Mouse (Mus musculus): ENCODE data around the gene Tcl1b4.
"Not testable (repeated sequence)": the region's sequence is repeated elsewhere in the genome, so short reads cannot be mapped to it uniquely, and the experiment has no call there.

Gene Tcl1b4

DNA sequence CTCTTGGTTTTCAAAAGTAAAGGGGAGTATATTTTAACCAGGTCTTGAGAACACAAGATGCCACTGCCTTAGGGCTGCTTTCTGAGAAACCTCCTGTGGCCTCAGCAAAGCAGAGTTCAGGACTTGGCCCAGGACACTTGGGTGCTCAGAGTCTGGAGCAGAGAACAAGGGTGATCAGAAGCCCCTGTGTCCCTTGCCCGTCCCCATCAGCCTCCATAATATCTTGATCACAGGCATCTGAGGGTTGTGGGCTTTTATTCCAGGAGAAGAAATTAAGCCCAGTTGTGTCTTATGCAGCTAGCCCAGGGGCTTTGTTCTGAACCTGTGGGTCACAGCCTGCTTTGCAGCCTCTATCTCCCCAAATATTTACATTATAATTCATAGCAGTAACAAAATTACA lies at the start of gene Tcl1b4:
Tcl1b4 (plus strand) TSS at position 301 of the 400 bp plus-strand sequence.
- DNase-seq (ENCODE audit: low spot score in 2 of 2), result not testable (repeated sequence)

DNA sequence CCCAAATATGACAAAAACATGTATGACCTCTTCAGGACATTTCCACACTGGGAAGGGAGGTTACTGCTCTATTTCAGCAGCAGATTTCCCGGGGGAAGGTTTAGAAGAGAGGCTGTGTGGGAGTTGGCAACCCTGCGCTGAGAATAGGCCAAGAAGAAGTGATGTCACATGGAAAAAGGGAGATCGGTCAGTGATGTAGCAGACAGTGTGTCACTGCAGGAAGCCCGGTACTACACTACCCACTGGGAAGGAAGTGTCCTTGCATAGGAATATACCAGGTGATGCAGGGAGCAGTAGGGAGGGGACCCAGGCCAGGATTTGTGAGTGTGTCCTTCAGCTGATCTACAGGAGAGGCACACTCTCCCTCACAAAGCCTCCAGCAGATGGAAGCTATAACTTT lies 46.5 kb upstream of the Tcl1b4 start:
- not testable (repeated sequence) for DNase-seq (ENCODE audit: low spot score in 2 of 2)

DNA sequence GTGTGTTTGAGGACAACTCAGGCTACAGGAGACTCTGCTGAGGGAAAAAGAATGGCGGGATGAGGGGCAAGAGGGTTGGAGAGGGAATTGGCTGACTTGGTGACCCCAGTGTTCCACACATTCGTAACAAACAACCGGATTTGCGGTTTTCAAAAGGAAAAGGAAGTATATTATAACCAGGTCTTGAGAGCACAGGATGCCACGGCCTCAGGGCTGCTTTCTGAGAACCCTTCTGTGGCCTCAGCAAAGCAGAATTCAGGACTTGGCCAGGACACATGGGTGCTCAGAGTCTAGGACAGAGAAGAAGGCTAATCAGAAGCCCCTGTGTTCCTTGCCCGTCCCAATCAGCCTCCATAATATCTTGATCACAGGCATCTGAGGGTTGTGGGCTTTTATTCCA lies 42.9 kb upstream of the Tcl1b4 start:
- no peak for DNase-seq (ENCODE audit: low spot score in 2 of 2)

DNA sequence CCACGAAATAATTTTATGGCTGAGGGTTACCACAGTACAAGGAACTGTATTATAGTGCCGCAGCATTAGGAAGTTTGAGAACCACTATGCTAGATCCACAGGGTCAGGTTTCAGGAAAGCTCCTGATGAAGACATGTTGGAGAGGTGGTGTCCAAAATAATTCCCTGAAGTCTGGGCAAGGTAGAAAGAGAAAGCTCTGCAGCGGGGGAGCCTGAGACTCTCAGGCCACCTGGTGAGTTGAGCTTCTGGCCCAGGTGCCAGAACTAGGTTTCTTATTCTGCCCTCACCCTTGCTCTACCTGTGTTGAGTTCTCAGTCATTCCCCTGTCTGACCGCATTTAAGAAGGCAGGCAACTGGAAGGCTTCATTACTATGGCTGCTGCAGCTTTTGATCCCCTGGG lies 42.4 kb upstream of the Tcl1b4 start, which contains the start of gene Tcl1b1:
Tcl1b1 (plus strand) TSS at position 301 of the 400 bp plus-strand sequence.
- DNase-seq (ENCODE audit: low spot score in 2 of 2), result no peak

DNA sequence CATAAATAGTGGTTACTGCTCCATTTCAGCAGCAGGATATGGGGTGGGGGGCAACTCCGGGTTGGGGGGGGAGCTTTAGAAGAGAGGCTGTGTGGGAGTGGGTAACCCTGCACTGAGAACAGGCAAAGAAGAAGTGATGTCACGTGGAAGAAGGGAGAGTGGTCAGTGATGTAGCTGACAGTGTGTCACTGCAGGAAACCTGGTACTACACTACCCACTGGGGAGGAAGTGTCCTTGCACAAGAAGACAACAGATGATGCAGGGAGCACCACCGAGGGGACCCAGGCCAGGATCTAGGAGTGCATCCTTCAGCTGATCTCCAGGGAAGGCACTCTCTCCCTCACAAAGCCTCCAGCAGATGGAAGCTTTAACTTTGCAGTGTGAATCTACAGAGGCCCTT lies 35.0 kb upstream of the Tcl1b4 start:
- DNase-seq (ENCODE audit: low spot score in 2 of 2), result no peak

DNA sequence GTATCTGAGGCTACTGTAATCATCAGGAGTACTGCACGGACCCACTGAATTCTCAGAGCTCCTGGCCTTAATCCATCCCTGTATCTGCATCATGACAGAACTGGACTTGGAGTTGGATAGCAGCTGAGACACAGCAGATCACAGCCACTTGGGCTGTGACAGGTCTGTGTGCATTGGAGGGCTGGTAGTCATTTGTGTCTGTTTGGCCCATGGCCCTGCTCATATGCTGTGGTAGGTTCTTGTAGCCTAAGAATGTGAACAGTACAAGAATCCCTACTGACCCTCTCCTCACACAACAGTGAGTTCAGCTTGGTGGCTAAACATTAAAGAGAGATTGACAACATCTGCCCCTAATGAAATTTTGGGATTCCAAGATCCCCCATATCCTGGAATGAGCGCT lies 28.4 kb upstream of the Tcl1b4 start:
- DNase-seq (ENCODE audit: low spot score in 2 of 2), result no peak

DNA sequence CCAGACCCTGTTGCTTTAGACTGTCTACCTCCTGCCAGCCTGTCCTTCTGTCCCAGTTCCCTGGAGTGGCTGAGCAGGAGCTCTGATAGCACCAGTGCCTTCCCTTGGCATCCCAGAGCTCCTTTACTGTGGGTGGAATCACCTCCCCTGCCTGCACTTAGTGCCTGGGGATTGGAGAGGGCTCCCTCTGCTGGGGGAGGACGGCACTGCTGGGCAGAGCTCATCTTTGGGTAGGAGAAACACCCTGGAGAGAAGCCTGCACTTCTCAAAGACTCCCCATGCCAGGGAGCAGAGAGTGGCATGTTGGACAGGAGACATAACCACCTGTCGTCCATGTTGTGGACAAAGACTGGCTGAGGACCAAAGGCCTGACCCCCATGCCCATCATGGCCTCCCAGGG lies 27.4 kb upstream of the Tcl1b4 start:
- peak; percentile 11 to 22 for DNase-seq (ENCODE audit: low spot score in 2 of 2)

DNA sequence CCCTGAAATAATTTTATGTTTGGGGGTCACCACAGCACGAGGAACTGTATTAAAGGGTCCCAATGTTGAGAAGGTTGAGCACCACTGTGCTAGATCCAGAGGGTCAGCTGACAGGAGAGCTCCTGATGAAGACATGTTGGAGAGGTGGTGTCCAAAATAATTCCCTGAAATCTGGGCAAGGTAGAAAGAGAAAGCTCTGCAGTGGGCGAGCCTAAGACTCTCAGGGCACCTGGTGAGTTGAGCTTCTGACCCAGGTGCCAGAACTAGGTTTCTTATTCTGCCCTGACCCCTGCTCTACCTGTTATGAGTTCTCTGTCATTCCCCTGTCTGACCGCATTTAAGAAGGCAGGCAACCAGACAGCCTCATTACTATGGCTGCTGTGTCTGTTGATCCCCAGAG lies 25.7 kb upstream of the Tcl1b4 start, which contains the start of gene Tcl1b5:
Tcl1b5 (plus strand) TSS at position 301 of the 400 bp plus-strand sequence.
- DNase-seq (ENCODE audit: low spot score in 2 of 2), result not testable (repeated sequence)

DNA sequence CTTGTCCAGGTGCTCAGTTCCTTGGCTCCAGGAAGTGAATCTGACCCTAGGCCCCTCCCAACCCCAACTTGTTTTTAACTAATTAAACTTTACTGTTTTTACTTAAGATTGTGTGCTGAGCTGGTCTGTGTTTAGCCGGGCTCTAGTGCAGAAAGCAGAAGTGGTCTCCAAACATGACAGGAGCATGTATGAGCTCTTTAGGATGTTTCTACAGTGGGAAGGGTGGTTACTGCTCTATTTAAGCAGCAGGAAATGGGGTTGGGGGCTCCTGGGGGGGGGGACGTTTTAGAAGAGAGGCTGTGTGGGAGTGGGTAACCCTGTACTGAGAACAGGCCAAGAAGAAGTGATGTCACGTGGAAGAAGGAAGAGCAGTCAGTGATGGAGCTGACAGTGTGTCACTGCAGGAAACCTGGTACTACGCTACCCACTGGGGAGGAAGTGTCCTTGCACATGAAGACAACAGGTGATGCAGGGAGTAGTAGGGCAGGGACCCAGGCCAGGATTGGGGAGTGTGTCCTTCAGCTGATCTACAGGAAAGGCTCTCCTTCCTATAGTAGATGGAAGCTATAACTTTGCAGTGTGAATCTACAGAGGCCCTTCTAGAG lies 20.6 kb upstream of the Tcl1b4 start:
- not testable (repeated sequence) for DNase-seq (ENCODE audit: low spot score in 2 of 2)

DNA sequence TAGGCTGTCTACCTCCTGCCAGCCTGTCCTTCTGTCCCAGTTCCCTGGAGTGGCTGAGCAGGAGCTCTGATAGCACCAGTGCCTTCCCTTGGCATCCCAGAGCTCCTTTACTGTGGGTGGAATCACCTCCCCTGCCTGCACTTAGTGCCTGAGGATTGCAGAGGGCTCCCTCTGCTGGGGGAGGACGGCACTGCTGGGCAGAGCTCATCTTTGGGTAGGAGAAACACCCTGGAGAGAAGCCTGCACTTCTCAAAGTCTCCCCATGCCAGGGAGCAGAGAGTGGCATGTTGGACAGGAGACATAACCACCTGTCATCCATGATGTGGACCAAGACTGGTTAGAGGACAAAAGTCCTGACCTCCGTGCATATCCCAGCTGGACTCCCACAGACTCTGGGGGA lies 12.8 kb upstream of the Tcl1b4 start:
- not testable (repeated sequence) for DNase-seq (ENCODE audit: low spot score in 2 of 2)

DNA sequence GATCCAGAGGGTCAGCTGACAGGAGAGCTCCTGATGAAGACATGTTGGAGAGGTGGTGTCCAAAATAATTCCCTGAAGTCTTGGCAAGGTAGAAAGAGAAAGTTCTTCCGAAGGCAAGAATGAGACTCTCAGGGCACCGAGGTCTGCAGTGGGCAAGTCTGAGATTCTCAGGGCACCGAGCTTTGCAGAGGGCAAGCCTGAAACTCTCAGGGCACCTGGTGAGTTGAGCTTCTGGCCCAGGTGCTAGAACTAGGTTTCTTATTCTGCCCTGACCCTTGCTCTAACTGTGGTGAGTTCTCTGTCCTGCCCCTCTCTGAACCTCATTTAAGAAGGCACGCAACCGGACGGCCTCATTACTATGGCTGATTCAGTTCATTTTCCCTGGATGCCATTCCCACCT lies 11.0 kb upstream of the Tcl1b4 start, which contains the start of gene Tcl1b3:
Tcl1b3 (plus strand) TSS at position 301 of the 400 bp plus-strand sequence.
- DNase-seq (ENCODE audit: low spot score in 2 of 2), result not testable (repeated sequence)

DNA sequence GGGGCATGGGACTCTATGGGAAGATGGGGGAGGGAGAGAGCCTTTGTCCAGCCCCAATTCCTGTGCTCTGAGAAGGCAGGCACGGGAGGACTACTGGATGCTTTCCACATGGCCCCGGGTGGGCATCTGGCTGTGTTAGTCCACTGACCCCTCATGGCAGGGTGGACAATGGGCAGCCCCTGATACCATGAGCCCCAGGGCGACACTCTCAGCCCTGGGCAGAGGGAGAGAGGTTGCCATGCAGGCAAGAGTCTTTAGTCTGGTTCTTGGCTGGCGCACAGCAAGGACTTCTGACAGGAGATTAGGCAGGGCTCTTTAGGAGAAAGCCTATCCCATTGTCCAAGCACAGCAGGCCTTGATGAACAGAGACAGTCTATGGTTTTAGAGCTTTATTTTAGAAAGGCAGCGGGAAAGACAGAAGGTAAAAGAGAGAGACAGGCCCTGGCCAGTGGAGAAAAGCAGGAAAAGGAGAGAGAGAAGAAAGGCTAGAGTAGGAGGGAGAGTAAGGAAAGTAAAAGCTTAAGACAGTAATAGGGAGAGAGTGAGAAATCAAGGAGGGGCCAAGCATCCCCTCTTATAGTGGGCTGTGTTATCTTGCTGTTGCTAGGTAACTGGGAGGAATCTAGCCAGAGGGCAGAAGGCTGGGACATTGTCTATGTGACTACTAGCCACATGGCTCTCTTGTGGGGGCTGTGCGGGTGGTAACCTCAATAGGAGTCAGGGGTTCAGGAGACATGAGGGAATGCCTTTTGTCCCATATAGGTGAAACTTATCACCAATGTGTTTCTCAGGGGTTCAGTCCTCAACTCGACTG lies 1.9 kb upstream of the Tcl1b4 start:
- not testable (repeated sequence) for DNase-seq (ENCODE audit: low spot score in 2 of 2)

DNA sequence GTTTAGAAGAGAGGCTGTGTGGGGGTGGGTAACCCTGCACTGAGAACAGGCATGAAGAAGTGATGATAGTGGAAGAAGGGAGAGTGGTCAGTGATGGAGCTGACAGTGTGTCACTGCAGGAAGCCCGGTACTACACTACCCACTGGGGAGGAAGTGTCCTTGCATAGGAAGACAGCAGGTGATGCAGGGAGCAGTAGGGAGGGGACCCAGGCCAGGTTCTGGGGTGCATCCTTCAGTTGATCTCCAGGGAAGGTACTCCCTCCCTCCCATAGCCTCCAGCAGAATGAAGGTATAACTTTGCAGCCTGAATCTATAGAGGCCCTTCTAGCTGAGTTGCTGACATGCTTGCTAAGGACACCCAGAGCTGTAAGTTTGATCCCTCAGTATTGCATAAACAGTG lies 5.3 kb downstream of the Tcl1b4 start:
- DNase-seq (ENCODE audit: low spot score in 2 of 2), result no peak

DNA sequence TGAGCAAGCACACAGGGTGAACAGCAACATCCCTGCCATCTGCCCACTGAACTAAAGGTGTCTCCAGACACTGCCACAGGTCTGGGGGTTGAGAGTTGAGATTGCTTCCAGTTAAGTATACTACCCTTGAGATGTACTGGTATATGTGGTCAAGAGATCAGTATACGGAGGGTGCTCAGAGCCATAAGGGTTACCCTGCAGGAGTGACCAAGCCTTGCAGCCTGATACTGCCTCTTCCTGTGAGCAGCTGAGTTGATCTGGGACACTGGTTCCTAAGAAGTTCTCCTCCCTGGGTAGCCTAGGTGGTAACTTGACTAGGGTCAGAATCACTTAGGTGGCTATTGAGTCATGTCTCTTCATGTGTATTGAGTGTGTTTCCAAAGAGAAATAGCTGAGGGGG lies 6.7 kb downstream of the Tcl1b4 start:
- no peak for DNase-seq (ENCODE audit: low spot score in 2 of 2)

DNA sequence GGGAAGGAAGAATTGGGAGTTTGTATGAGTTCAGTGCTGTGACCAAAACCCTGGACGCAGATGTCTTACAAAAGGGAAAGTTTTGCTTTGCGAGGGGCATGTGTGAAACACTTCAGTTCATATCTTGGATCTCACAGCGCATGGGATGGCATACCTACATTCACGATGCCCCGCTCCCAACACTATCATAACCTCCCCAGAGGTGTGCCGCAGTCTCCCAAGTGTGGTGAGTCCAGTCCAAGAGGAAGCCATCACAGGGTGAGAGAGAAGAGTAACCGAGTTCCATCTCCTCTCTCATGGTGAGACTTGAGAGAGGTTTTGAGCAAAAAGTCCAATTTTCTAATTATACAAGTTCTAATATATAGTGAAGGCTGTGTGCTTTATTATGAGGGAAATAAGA lies 7.5 kb downstream of the Tcl1b4 start:
- no peak for DNase-seq (ENCODE audit: low spot score in 2 of 2)

DNA sequence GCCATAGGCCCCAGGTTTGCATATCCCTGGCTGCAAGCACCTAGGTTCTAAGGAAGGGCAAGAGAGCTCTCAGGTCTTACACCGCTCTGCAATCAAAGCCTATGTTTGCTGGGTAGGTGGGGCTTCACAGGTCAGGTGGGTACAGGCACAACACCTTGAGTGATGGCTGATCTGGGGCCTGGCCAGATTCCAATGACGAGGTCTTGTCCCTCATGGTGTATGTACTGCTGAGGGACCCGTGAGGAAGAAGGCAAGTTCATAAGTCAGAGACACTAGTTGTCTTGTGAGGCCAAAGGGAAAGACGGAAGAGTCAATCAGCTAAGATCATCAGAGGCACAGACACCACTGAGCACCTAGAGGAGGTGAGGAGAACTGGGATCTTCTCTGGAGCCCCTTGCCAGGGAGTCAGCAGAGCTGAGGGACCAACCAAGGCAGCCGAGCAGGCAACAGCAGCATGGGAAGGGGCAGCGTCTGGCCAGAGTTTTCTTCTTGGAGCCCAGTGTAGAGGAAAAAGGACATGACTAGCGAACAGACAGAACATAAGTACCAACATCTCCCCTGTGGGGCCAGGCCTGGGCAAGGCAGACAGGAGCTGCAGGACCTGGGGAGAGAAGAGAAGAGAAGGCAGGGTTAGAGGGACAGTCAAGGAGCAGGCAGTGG lies 15.5 kb downstream of the Tcl1b4 start:
- DNase-seq (ENCODE audit: low spot score in 2 of 2), result no peak

DNA sequence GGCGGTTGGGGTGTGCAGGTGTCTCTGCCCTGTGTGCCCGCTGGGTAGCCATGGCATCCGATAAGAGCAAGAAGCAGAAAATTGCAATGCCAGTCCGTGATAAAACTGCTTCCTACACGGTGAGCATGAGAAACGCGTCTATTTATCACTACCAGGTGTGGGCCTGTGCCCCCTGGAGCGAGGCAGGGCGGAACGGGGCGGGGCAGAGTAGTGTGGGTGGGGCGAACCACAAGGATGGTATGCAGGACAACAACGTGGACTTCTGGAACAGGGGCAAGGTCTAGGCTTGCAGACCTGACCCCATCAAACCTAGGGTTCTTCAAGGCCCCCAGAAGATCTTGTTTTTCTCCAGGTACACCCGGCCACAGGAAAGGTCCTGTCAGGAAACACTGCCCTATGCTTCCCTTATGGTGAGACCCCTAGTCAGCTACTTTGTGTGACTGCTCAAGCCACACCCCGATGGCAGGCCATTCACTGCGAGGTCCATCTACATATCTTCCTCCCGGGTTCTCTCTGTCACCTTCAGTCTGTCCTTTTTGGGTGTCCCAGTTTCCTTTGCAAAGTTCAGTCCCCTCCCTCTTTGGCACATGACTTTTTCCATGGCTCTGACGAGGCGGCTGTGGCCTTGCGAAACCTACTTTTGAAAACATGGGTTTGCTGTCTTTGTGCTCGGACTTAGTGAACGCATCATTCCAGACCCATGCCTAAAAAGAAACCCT lies 21.0 kb downstream of the Tcl1b4 start, which contains the start of gene Tcl1:
Tcl1 (minus strand) TSS at position 193 of the 719 bp plus-strand sequence.
- no peak for DNase-seq (ENCODE audit: low spot score in 2 of 2)

DNA sequence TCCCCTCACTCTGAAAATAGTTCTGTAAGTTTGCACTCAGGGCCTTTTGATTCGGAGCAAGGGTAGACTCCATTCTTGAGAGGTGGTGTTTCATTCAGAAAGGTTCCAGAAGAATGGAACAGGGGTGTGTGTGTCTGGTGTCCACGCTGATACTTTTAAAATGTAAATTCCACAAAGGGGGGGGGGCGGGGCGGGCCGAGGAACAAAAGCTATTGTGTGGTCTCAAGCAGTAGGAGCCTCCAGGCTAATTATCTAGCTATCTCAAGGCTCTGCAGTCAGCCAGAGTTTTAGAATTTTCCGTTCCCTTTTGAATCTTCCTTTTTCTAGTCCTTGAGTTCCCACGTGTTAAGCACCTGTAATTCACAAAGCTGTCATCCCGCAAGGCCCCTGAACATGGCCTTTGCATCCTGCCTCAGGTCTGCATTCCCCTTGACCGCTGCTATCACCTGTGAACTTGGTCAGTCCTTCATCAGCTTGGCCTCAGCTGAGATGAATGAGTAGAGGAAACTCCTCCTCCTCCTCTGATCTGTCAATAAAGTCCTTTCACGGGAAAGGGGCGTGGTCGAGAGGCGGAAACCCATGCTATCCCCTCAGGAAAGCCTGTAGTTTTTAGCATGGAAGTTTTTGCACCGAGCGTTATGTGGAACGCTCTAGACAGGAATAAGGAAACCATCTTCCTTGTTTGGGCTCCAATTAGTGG lies 23.0 kb downstream of the Tcl1b4 start:
- no peak for DNase-seq (ENCODE audit: low spot score in 2 of 2)

DNA sequence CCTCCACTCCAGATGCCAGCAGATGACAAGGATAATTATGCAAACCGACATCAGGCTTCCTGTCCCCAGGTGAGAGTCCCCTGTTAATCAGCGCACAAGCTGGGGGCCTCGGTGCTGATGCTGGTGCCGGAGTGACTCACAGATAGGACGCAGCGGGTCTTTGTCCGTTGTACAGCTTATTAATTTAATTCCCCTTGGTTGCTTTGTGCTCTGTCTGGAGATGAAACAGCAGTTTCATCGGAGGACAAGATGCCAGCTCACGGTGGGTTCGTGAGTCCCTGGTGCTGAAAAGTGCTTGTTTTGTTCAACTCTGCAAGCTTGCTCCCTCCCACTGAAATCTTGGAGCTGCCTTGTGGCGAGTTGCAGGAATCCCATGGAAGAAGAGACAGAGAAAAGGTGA lies 32.6 kb downstream of the Tcl1b4 start:
- DNase-seq (ENCODE audit: low spot score in 2 of 2), result no peak

DNA sequence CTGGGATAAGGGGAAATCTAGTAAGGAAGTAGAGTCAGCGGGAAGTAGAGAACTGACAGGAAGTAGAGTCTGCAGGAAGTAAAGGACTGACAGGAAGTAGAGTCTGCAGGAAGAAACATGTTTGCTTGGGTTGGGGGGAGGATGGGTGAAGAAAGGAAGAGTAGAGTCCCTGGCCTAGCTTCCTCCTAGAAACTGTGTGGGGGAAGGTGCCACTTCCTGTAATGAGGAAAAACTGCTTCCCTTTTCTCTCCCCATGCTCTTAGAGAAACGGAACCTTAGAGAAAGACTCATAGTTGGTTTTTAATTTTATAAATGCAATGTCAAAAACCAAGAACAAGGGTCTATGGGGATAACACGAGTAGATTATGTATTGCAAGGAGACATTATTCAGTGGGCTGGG lies 33.3 kb downstream of the Tcl1b4 start:
- no peak for DNase-seq (ENCODE audit: low spot score in 2 of 2)

DNA sequence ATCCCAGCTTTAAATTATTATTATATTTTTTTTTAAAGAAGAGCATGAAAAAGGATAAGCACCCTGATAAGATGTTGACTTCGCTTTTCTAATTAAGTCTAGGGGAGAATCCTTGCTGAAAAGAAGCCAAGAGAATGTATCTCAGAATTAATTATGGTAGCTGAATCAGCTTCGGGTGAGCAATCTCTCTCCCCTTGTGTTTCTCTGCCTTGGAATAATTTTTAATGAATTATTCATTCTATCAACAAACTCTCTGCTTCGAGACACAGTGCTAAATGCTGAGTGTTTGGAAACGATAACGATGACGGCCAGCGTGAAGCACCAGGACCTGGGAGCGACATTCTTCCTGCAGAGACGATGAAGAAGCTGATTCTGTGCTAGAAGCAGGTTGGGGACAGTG lies 37.3 kb downstream of the Tcl1b4 start:
- no peak for DNase-seq (ENCODE audit: low spot score in 2 of 2)
